Mouse (Mus musculus) bone marrow, adult 2 months (tissue): ENCODE results near the gene Mfsd4b2.

Source experiments
- CTCF ChIP-seq: fragments of 200-500 bp; IDR thresholded peaks from 2 replicates; pipeline ENCODE4 v1.5.1; 2011; ENCODE audit warnings: low read length, control low read depth; ENCODE audit not compliant: control insufficient read depth, insufficient read depth
- POLR2A ChIP-seq: fragments of 200-500 bp; IDR thresholded peaks from 2 replicates; pipeline ENCODE4 v1.6.1; 2011; ENCODE audit warnings: low read depth, mild to moderate bottlenecking, control low read depth, low read length, borderline replicate concordance; ENCODE audit not compliant: control insufficient read depth

DNA sequence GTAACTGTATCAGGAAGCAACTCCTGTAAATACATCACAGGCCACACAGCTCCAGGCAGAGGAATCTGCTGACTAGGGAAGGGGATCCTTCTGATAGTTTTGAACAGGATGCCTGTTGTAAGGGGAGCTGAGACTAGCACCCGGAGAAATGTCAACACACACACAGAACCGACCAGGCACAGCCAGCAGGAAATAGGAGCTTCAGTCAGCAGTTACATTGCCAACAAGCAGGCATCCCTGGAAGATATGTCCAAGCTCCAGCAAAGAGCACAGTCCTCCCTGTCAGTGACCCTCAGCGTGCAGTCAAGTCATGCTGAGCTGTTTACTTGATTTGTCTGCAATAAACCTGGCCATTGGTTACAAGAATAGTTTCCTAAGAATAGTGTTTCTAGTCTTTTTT lies 38.1 kb downstream of the Mfsd4b2 start:
- no peak for TF ChIP-seq CTCF
- no peak for TF ChIP-seq POLR2A
